ENCODE assay signal across 8 mouse cellular contexts in genomic region chr13:52584654-52585455, GRCm38 (mm10). TPM values are rescaled to one million over a fixed set of nuclear protein-coding genes. Genes with fewer than 3 reads are reported as not detected.
DNase-seq lines count a peak whose midpoint lies in the region; TF ChIP-seq lines count a peak whose summit lies in the region.

No protein-coding gene starts in this region.

- intact Hi-C loops in heart, postnatal 36 days (cut with DNase I) = no loop called here

- no peak for DNase-seq in lung, adult 2 months
- DNase-seq in lung, postnatal 14 days = no peak
- DNase-seq in c-Kit-positive CD71-negative TER-119-negative erythroid progenitor cells, embryonic 14.5 days (ENCODE audit: low read depth) = peak; percentile 44
- peak; percentile 44 to 58 for DNase-seq in heart, postnatal 36 days
- peak; percentile 58 to 77 for DNase-seq in thymus, adult 18-20 months
- no peak for DNase-seq in layer of hippocampus, adult 9-10 months (ENCODE audit: low spot score)
- no peak for DNase-seq in right cerebral cortex, postnatal 25 days
- no peak for DNase-seq in layer of hippocampus, postnatal 10 days (ENCODE audit: low spot score in 2 of 2)

- H3K4me1 ChIP-seq in lung, adult 2 months (ENCODE audit: control insufficient read depth, insufficient read depth, low read length) = peaks cover 2% of the 10 kb centered on the region; the same call in 1 of the 2 replicates

- TF ChIP-seq POLR2A in lung, adult 2 months (IDR thresholded peaks at IDR 0.05; ENCODE audit: borderline replicate concordance, extremely low read depth, low read depth, low read length) = no peak

- 40% methylated on average over 17 of the region's 17 CpGs for WGBS in lung, adult 2 months

- peak overlapping the region; percentile 32 for H3K4me3 ChIP-seq in lung, adult 2 months (replicated peaks; ENCODE audit: extremely low read depth, low read depth, low read length)

- no peak for TF ChIP-seq CTCF in lung, adult 2 months (IDR thresholded peaks at IDR 0.05; ENCODE audit: insufficient read depth, low read length)

RNA-seq across cellular contexts. Expression of gene Syk, which starts 1.9 kb away (rescaled TPM):
- 15.7 and 19.7 TPM in 2 replicates for polyA plus RNA-seq in lung, adult 2 months (2012; rRNA removed)
- 10 to 100 TPM; 18.9 to 19.5 TPM for total RNA-seq in heart, postnatal 36 days (2021)
- total RNA-seq in layer of hippocampus, postnatal 10 days (2021) = 1 to 10 TPM; 6.6 to 8.2 TPM

RNA-seq across cellular contexts. Expression of gene Diras2, which starts 53.8 kb away (rescaled TPM):
- 4.0 and 4.3 TPM in 2 replicates for polyA plus RNA-seq in lung, adult 2 months (2012; rRNA removed)
- total RNA-seq in heart, postnatal 36 days (2021) = under 1 TPM in 1 of 2 experiments, not detected in 1; 0.28 TPM
- 100 to 1,000 TPM; 151 to 162 TPM for total RNA-seq in layer of hippocampus, postnatal 10 days (2021)

Comparison
In these comparisons a context has a peak if more than half of its experiments do, and no peak if none do; other contexts are left out.
1. DNase-seq: peak in c-Kit-positive CD71-negative TER-119-negative erythroid progenitor cells, embryonic 14.5 days (single experiment), heart, postnatal 36 days (2 of 2) and thymus, adult 18-20 months (2 of 2); none in lung, adult 2 months (single experiment), lung, postnatal 14 days (single experiment), layer of hippocampus, adult 9-10 months (single experiment), right cerebral cortex, postnatal 25 days (single experiment) and layer of hippocampus, postnatal 10 days (0 of 2).
2. RNA of gene Diras2, which starts 53.8 kb away (total RNA-seq): 151 to 162 TPM in layer of hippocampus, postnatal 10 days; 0.28 TPM in heart, postnatal 36 days; every median in the first group is over 100 times any median in the second.